Mouse (Mus musculus): Measurements from ENCODE around the gene Epas1. TPM values are rescaled to one million over a fixed set of nuclear protein-coding genes. Genes with fewer than 3 reads are reported as not detected.
A peak's percentile ranks its signal among the peaks of the same experiment; 100 is the strongest.

Gene Epas1
- polyA plus RNA-seq, 1 experiment from 2014 or later: 5.6 TPM

DNA sequence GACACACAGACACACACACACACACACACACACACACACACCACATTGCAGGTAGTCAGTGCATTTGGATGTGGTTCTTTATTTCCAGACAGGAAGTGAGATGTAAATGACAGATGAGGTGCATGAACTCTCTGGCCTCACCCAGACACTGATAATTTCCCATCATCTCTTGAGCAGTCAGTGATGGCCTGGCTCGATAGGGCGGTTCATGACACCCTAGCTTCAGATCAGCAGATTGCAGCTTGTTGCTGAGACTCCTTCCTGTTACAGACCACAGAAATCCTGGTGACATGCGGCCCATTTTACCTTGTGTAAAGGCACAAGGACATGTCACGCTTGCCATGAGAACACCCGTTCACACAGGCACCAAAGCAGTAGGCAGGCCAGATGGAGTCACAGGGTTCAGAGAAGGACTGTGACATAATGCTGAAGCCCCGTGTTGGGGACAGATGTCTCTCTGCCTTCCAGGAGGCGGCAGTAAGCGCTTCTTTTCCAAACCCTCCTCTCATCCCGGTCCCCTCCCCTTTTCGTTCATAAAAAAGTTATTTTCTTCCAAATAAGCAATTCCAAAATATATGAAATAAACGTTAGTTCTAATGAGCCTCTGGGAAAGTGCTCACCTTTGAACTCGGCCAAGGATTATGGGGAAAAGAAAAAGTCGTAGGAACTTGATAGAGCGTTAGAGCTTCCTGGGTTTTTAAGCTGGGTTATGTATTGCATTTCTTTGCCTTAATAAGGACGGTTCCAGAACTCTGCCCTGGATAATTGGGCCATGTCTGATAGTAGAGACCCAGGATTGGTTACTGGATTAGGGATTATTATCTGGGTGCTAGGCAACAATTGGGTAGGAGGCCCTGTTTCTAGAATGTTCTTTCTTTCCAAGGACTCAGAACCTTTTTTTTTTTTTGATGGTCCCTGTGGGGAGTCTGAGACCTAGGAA lies 26.0 kb downstream of the Epas1 start:
- H3K36me3 ChIP-seq: no peaks in the 10 kb centered on the region
- H3K9ac ChIP-seq: no peak overlapping the region
- H3K4me1 ChIP-seq: peaks cover 17% of the 10 kb centered on the region
- ATAC-seq (ENCODE audit: insufficient number of reproducible peaks, low FRiP score, low TSS enrichment, low read depth): no peak
- H3K9me3 ChIP-seq: no peaks in the 10 kb centered on the region
- no peak overlapping the region for H3K4me2 ChIP-seq
- no peaks in the 10 kb centered on the region for H3K27me3 ChIP-seq
- H3K4me3 ChIP-seq: no peak overlapping the region
- no peak overlapping the region for H3K27ac ChIP-seq
- WGBS: 60% methylated on average over 15 of the region's 15 CpGs

DNA sequence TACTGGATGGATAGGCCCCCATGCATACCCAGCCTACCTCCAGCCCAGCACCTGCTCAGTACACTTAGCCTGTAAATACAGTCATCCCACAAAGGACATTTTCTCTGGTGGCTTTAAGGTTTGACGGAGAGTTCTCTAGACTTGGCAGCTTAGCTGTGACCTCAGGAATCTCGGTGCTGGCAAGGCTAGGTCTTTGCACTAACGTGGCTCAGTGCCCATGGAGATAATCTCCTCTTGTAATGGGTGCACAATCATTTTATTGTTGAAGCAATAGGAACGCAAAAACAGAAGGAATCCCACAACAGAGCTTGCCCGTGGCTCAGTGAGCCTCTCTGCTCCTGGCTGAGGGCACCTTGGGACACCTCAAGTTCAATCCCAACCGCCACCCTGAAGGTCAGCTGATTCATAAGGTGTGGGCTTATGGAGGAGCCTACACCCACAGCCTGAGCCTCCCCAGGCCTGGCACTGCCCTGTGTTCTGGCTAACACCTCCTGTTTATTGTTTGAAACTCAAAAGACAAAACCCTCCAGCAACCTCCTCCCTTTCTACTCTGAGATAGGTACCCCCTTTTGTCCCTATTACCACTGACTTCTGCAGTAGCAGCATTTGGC lies 27.3 kb downstream of the Epas1 start:
- H3K36me3 ChIP-seq: no peaks in the 10 kb centered on the region
- WGBS: 62% methylated on average over 6 of the region's 6 CpGs
- H3K27ac ChIP-seq: no peak overlapping the region
- H3K27me3 ChIP-seq: no peaks in the 10 kb centered on the region
- no peak overlapping the region for H3K4me3 ChIP-seq
- no peak overlapping the region for H3K9ac ChIP-seq
- no peak overlapping the region for H3K4me2 ChIP-seq
- peaks cover 30% of the 10 kb centered on the region for H3K4me1 ChIP-seq
- no peaks in the 10 kb centered on the region for H3K9me3 ChIP-seq
- ATAC-seq (ENCODE audit: insufficient number of reproducible peaks, low FRiP score, low TSS enrichment, low read depth): no peak

DNA sequence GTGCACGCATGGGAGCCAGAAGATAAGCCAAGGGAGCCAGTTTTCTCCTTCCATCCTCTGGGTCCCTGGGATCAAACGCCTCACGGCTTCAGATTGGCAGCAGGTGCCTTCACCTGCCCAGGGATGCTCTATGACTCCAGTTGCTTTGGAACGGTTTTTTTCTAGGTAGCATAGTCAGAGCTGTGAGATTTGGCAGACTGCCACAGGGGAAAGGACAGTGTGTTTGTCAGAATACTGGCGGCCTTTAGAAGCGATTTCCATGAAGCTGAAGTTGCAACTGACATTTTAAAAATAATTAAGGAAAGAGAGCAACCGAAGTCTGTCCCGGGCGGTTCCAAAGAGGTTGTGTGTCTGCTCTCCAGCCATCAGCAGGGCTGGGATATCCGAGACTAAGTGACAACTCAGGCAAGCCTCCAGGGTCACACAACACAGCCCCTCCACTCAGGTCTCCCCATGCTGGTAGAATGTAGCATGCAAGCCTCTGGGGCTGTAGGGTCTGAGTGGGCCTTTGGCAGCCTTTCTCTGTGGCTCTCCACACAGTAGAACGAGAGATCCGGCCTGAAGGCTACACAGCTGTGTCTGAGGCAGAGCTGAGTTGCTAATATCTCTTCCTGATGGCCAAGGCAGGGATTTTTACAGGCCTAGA lies 28.4 kb downstream of the Epas1 start:
- WGBS: 63% methylated on average over 12 of the region's 12 CpGs
- no peak for ATAC-seq (ENCODE audit: insufficient number of reproducible peaks, low FRiP score, low TSS enrichment, low read depth)

DNA sequence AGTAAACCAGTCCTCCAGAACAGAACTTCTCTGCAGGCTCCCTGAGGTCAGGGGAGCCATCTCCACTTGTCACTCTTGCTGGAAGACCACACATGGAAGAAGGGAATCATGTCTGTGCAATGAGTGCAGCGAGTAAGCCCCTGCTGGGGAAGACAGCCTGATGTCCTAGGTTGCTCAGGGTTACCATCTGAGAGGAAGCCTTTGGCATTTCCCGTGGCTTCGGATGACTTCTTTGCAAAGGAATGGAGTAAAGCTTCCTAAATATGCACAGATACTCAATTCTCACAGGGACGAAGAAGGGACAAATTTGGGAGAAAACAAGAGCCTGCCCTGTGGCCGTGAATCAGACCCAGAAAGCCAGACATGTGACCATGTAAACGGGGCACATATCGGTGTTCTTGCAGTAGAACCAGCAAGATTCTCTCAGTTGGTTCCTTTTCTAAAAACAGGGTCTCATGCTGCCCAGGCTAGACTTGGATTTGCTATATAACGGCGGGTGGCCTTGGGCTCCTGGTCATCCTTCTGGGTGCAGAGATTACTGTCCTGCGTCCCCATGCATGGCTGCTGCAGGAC lies 31.0 kb downstream of the Epas1 start:
- H3K36me3 ChIP-seq: no peaks in the 10 kb centered on the region
- H3K4me2 ChIP-seq: no peak overlapping the region
- H3K4me1 ChIP-seq: peaks cover 53% of the 10 kb centered on the region
- H3K27ac ChIP-seq: peak overlapping the region; percentile 68; the same call in 1 of the 2 replicates
- H3K27me3 ChIP-seq: no peaks in the 10 kb centered on the region
- no peak overlapping the region for H3K9ac ChIP-seq
- ATAC-seq (ENCODE audit: insufficient number of reproducible peaks, low FRiP score, low TSS enrichment, low read depth): no peak
- no peaks in the 10 kb centered on the region for H3K9me3 ChIP-seq
- no peak overlapping the region for H3K4me3 ChIP-seq
- WGBS: 78% methylated on average over 10 of the region's 10 CpGs

More for the DNA sequence above, 28.4 kb downstream of the Epas1 start:
- H3K36me3 ChIP-seq: no peaks in the 10 kb centered on the region
- no peak overlapping the region for H3K4me2 ChIP-seq
- H3K27ac ChIP-seq: peak overlapping the region; percentile 44
- H3K4me1 ChIP-seq: peaks cover 39% of the 10 kb centered on the region
- no peak overlapping the region for H3K9ac ChIP-seq
- no peaks in the 10 kb centered on the region for H3K27me3 ChIP-seq
- H3K4me3 ChIP-seq: no peak overlapping the region
- H3K9me3 ChIP-seq: no peaks in the 10 kb centered on the region

DNA sequence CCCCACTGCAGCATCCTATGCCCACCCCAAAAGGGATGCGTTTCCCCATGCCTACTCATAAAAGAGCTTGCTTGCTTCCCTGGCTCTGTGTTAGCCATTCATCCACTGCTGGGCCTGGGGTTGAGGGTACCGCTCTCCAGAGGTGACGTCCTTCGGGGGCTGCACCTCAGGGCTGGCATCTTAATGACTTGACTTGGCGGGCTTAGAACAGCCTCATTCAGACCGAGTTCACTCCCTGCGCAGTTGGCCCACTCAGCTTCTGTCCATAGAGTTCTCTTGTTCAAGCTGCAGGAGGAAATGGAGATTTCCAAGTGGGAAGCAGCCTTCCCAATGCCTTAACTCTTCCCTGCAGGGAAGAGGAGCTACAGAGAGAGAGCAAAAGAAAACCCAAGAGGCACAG lies 32.1 kb downstream of the Epas1 start:
- Histone ChIP-seq H3K4me2 (0 out of 2 replicates have a peak overlapping the region, but pooled peaks have one; percentile 7), H3K27me3 (no peaks in the 10 kb centered on the region), H3K9ac (no peak overlapping the region), H3K27ac (peak overlapping the region; percentile 68), H3K9me3 (no peaks in the 10 kb centered on the region), H3K36me3 (no peaks in the 10 kb centered on the region), H3K4me3 (no peak overlapping the region), H3K4me1 (peaks cover 51% of the 10 kb centered on the region)
- WGBS: 36% methylated on average over 7 of the region's 7 CpGs
- 0 out of 2 replicates have a peak, but pooled peaks have one; percentile 46 for ATAC-seq (ENCODE audit: insufficient number of reproducible peaks, low FRiP score, low TSS enrichment, low read depth)

DNA sequence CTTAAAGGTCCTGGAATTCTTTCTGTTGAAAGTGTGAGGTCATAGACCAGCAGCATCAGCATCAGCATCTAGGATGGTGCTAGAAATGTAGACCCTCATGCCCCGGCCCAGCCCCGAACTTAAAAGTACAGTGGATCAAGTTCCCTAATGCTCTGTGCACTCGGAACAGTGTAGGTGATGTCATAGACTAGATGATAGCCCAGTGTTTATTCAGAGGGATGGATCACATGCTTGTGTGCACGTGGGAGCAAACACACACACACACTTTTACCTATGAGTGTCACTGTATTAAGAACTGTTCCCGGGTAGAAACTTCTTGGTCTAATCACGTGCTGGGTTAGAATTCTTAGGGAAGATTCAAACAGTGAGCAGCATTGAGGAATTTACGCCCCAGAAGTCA lies 33.0 kb downstream of the Epas1 start:
- ATAC-seq (ENCODE audit: insufficient number of reproducible peaks, low FRiP score, low TSS enrichment, low read depth): no peak
- Histone ChIP-seq H3K4me3 (no peak overlapping the region), H3K36me3 (no peaks in the 10 kb centered on the region), H3K27ac (no peak overlapping the region), H3K27me3 (no peaks in the 10 kb centered on the region), H3K4me2 (no peak overlapping the region), H3K9me3 (no peaks in the 10 kb centered on the region), H3K9ac (no peak overlapping the region), H3K4me1 (peaks cover 51% of the 10 kb centered on the region)
- 78% methylated on average over 7 of the region's 7 CpGs for WGBS

DNA sequence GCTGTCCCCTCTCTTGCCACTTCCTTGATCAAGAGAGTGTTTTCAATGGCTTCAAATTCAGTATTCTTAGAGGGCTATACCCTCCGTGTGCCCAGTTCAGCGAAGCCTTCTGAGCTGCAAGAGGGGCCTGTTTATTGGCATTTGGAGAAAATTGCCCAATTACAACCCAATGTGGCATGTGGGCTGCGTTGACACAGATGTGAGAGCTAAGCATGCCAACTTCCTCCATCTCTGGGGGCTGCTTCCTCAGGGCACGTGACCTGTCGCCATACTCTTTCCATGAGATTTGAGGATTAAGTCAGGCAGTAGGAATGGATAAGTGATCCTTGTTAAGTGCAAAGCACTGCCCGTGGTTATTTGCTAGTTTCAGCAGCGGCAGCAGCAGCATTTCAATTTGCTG lies 34.3 kb downstream of the Epas1 start:
- H3K27ac ChIP-seq: no peak overlapping the region
- peaks cover 43% of the 10 kb centered on the region for H3K4me1 ChIP-seq
- no peak overlapping the region for H3K9ac ChIP-seq
- no peak for ATAC-seq (ENCODE audit: insufficient number of reproducible peaks, low FRiP score, low TSS enrichment, low read depth)
- no peaks in the 10 kb centered on the region for H3K36me3 ChIP-seq
- 42% methylated on average over 7 of the region's 7 CpGs for WGBS
- H3K27me3 ChIP-seq: no peaks in the 10 kb centered on the region
- H3K4me3 ChIP-seq: no peak overlapping the region
- no peak overlapping the region for H3K4me2 ChIP-seq
- no peaks in the 10 kb centered on the region for H3K9me3 ChIP-seq

DNA sequence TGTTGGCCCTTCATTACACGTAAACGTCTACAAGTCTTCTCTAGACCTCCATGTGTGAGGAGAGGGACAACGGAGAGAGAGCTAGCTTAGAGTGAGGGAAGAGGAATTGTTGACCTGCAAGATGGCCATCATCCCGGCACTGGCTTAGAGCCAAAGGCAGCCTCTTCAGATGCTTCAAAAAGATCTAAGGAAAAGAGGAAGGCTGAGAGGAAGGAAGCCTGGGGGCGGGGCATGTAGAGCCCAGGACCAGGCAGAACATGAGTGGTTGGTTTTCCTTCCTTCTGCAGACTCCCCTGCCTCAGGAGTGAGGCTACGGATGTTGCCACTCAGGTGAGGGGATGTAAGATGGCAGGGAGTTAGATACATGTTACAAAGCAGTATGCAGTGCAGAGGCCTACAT lies 34.8 kb downstream of the Epas1 start:
- Histone ChIP-seq H3K9me3 (no peaks in the 10 kb centered on the region), H3K4me3 (no peak overlapping the region), H3K36me3 (no peaks in the 10 kb centered on the region), H3K9ac (no peak overlapping the region), H3K27ac (no peak overlapping the region), H3K27me3 (no peaks in the 10 kb centered on the region), H3K4me2 (no peak overlapping the region), H3K4me1 (peaks cover 43% of the 10 kb centered on the region)
- WGBS: 53% methylated on average over 6 of the region's 6 CpGs
- ATAC-seq (ENCODE audit: insufficient number of reproducible peaks, low FRiP score, low TSS enrichment, low read depth): no peak

DNA sequence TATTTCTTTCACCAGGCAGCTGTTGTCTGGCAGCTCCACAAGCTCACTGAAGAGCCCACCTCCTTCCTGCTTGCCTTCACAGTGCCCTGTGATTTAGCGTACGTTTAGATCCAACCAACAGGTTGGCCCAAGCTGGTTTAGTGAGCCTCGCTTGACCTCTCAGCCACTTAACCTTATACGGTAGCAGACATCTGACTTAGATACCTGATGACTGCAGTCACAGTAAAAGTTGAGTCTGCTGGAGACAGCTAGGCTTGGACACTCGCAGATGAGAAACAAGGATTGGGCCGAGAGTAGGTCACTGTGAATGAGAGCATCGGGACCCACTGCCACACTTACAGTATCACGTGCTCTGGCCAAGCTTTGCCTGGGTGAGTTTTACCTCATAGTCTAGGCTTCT lies 38.4 kb downstream of the Epas1 start:
- 85% methylated on average over 8 of the region's 8 CpGs for WGBS
- Histone ChIP-seq H3K4me1 (peaks cover 14% of the 10 kb centered on the region), H3K9me3 (no peaks in the 10 kb centered on the region), H3K9ac (no peak overlapping the region), H3K27ac (no peak overlapping the region), H3K4me3 (no peak overlapping the region), H3K36me3 (no peaks in the 10 kb centered on the region), H3K4me2 (no peak overlapping the region), H3K27me3 (no peaks in the 10 kb centered on the region)
- no peak for ATAC-seq (ENCODE audit: insufficient number of reproducible peaks, low FRiP score, low TSS enrichment, low read depth)

DNA sequence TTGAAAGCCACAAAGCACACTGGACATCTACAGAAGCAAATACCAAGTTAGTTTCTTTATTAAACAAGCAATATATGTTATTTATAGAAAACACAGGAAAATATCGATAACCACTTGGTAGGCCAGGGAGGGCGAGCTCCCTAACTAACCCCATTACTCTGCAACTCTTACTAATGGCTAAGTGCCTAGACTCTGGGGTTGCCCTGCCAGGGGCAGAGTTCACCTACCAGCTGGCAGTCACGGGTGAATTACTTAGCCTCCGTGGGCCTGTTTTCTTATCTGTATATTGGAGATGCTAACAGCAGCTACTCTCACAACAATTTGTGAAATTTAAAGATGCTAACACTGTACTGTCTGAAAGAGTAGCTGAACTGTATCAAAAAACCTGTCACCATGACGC lies 42.3 kb downstream of the Epas1 start:
- Histone ChIP-seq H3K4me3 (no peak overlapping the region), H3K4me2 (no peak overlapping the region), H3K9me3 (no peaks in the 10 kb centered on the region), H3K27ac (no peak overlapping the region), H3K36me3 (no peaks in the 10 kb centered on the region), H3K4me1 (peaks cover 15% of the 10 kb centered on the region; the same call in 1 of the 2 replicates), H3K27me3 (no peaks in the 10 kb centered on the region), H3K9ac (no peak overlapping the region)
- no peak for ATAC-seq (ENCODE audit: insufficient number of reproducible peaks, low FRiP score, low TSS enrichment, low read depth)
- 71% methylated on average over 5 of the region's 5 CpGs for WGBS

DNA sequence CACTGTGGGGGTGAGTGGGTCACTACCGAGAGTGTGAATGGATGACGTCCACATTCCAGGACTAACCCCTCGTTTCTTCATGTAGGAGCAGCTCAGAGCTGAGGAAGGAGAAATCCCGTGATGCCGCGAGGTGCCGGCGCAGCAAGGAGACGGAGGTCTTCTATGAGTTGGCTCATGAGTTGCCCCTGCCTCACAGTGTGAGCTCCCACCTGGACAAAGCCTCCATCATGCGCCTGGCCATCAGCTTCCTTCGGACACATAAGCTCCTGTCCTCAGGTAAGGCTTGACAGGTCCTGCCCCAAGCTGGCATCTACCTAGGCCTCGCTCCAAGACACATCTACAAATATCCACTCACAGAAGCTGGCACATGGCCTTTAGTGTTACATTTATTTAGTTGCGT lies 43.5 kb downstream of the Epas1 start:
- H3K4me3 ChIP-seq: no peak overlapping the region
- no peak overlapping the region for H3K4me2 ChIP-seq
- H3K9ac ChIP-seq: no peak overlapping the region
- WGBS: 88% methylated on average over 13 of the region's 13 CpGs
- H3K9me3 ChIP-seq: no peaks in the 10 kb centered on the region
- peaks cover 24% of the 10 kb centered on the region for H3K4me1 ChIP-seq
- no peaks in the 10 kb centered on the region for H3K36me3 ChIP-seq
- H3K27me3 ChIP-seq: no peaks in the 10 kb centered on the region
- ATAC-seq (ENCODE audit: insufficient number of reproducible peaks, low FRiP score, low TSS enrichment, low read depth): no peak
- H3K27ac ChIP-seq: no peak overlapping the region

DNA sequence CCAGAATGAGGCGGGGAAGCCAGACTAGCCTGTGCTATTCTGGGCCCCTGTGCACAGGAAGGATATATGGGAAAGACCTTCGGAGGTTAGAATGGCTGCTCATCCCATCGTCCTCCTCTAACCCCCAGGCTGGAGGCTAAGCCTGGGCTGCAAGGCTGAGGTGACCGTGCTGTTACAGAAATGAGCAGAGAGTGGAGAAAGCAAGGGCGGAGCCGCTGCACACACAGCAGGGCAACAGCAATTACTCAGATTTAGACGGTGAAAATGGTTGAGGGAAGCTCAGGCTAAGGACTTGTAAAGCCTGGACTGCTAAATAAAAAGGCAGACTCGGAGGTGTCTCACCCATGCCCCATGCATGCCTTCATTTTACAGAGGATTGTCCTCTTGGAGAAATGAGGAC lies 45.0 kb downstream of the Epas1 start:
- Histone ChIP-seq H3K27me3 (no peaks in the 10 kb centered on the region), H3K36me3 (no peaks in the 10 kb centered on the region), H3K4me1 (peaks cover 31% of the 10 kb centered on the region), H3K4me2 (no peak overlapping the region), H3K9ac (no peak overlapping the region), H3K9me3 (no peaks in the 10 kb centered on the region), H3K27ac (no peak overlapping the region), H3K4me3 (no peak overlapping the region)
- no peak for ATAC-seq (ENCODE audit: insufficient number of reproducible peaks, low FRiP score, low TSS enrichment, low read depth)
- WGBS: 41% methylated on average over 8 of the region's 8 CpGs

All from limb, embryonic 15.5 days (tissue).